Mouse (Mus musculus) gastrocnemius, postnatal 36 days (tissue): ENCODE results near the gene Slitrk5. TPM values are rescaled to one million over a fixed set of nuclear protein-coding genes. Genes with fewer than 3 reads are reported as not detected.
A peak's percentile ranks its signal among the peaks of the same experiment; 100 is the strongest.
"Not testable (repeated sequence)": the region's sequence is repeated elsewhere in the genome, so short reads cannot be mapped to it uniquely, and the experiment has no call there.

ENCODE experiments used
- DNase-seq, 2 experiments: peaks; one replicate each; pipeline ENCODE4 v3.0.0; 2022
- intact Hi-C: fragments of 180-260 bp; cut with DNase I; formaldehyde crosslinking; loops from one replicate; pipeline ENCODE4 v1.15.1; 2025
- long read RNA-seq, 2 experiments: library from polyadenylated mRNA; stranded (forward); transcript quantifications; one replicate each; pipeline ENCODE4 v2.0.0; 2021
- total RNA-seq, 2 experiments: library from RNA; stranded (reverse); gene quantifications; 2 replicates each; pipeline ENCODE4 v1.2.3; 2021

The Slitrk5 gene
- total RNA-seq, result under 1 TPM; 0.08 to 0.10 TPM
- long read RNA-seq, experiment 1, result 0 reads
- long read RNA-seq, experiment 2, partial matches to known transcripts, result 0 of 1 reads
- long read RNA-seq, experiment 2, other reads (novel, unspliced or antisense), result 1 of 1 reads

- DNase-seq, result peak; percentile 66
- intact Hi-C loops, result no loop called here
Measured at GRCm38 (mm10) chr14:111674664-111675147, at the start of gene Slitrk5. Gene Slitrk5 (plus strand): TSS chr14:111675097.

- intact Hi-C loops, result no loop called here
- no peak for DNase-seq
Measured at GRCm38 (mm10) chr14:111672942-111673341, 2.0 kb upstream of the Slitrk5 start.

- DNase-seq, result no peak
- intact Hi-C loops, result no loop called here
Measured at GRCm38 (mm10) chr14:111675211-111676165, 591 bp downstream of the Slitrk5 start.

- DNase-seq, result peak in 1 of 2 experiments; percentile 14
- intact Hi-C loops, result no loop called here
Measured at GRCm38 (mm10) chr14:111676166-111676581, 1.3 kb downstream of the Slitrk5 start.

GRCm38 (mm10) chr14:111676851-111677291 is 2.0 kb downstream of the Slitrk5 start:
- no peak for DNase-seq
- intact Hi-C loops, result no loop called here

- no peak for DNase-seq
- intact Hi-C loops, result no loop called here
Measured at GRCm38 (mm10) chr14:111677361-111678070, 2.6 kb downstream of the Slitrk5 start.

GRCm38 (mm10) chr14:111680271-111680670 is 5.4 kb downstream of the Slitrk5 start:
- intact Hi-C loops, result no loop called here
- DNase-seq, result no peak

GRCm38 (mm10) chr14:111681092-111681708 is 6.3 kb downstream of the Slitrk5 start:
- intact Hi-C loops, result no loop called here
- no peak for DNase-seq

- intact Hi-C loops, result no loop called here
- no peak for DNase-seq
Measured at GRCm38 (mm10) chr14:111681773-111682172, 6.9 kb downstream of the Slitrk5 start.

- DNase-seq, result no peak
- intact Hi-C loops, result no loop called here
Measured at GRCm38 (mm10) chr14:111683543-111683942, 8.6 kb downstream of the Slitrk5 start.

- DNase-seq, intact Hi-C loops: not testable (repeated sequence)
Measured at GRCm38 (mm10) chr14:111690139-111690538, 15.2 kb downstream of the Slitrk5 start.

GRCm38 (mm10) chr14:111729833-111730232 is 54.9 kb downstream of the Slitrk5 start:
- no peak for DNase-seq
- intact Hi-C loops, result no loop called here
